Mouse (Mus musculus): Measurements from ENCODE around the gene Ap4m1.

DNA sequence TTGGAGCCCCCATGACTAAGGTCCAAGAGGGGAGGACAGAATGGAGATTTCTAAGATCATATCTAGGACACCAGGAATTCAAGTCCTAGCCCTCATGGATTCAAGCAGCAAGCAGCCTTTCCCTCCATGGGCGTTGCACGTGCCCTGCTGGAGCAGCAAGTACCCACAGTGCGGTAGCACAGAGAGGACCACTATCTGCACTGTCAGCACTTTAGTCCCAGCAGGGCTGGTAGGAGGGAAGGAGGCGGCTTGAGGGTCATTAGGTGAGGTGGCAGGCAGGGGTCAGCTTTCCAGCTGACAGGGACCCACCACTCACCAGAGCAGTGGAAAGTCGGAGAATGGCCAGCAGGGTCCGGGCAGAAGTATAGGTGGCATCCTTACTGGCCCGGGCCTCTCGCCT lies 6.2 kb upstream of the Ap4m1 start:
- TF ChIP-seq CTCF (conservative IDR thresholded peaks at IDR 0.05; ENCODE audit: insufficient read depth, insufficient read length, low read depth, low read length) (no peak), POLR2A (IDR thresholded peaks at IDR 0.05; ENCODE audit: low read depth, low read length) (no peak)
